ENCODE assay signal across 12 mouse cellular contexts in the genomic region with DNA sequence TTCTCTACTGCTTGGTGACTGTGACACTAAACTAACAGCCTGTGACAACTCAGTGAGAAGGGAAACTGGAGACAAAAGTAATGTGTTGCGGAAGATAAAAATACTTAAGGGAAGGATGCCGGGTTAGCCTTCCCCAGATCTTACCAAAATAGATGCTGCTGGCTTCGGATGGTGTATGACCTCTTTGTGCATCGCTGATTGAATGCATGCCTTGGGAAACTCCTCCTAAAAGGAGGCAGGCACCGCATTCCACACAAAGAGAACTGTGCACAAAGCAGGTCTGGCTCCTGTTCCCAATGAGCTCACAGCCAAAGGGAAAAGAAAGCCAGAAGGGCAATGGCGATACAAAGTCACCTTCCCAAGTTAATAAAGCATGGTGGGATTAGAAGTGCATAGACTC.
DNase-seq lines count a peak whose midpoint lies in the region; TF ChIP-seq lines count a peak whose summit lies in the region.
"Had no signal": no experiment of that assay in that cellular context is flagged by ENCODE, and none has a peak within 500 bp of the region (broad histone marks: within the 10 kb centered on the region; RNA-seq: fewer than 3 reads in every experiment).

No protein-coding gene starts in this region.

- peak; percentile 57 for DNase-seq in heart, adult 11 months
- no peak for DNase-seq in heart, postnatal 36 days
- DNase-seq in brain, embryonic 14.5 days (ENCODE audit: low read depth) = peak; percentile 36
- DNase-seq in embryo, embryonic 11 days = peak; percentile 44
- DNase-seq in liver = no peak
- DNase-seq in gastrocnemius, postnatal 10 days = no peak
- DNase-seq: adrenal gland, adult 8-10 months; adrenal gland, postnatal 36 days; cerebellum, adult 11 months; cerebellum, adult 8-10 months; cerebellum, postnatal 14 days; kidney, adult 11 months had no signal

- intact Hi-C loops in heart, postnatal 36 days (cut with DNase I) = no loop called here

- no peak for TF ChIP-seq CTCF in brain, embryonic 14.5 days (IDR thresholded peaks at IDR 0.05; ENCODE audit: borderline replicate concordance, extremely low read depth, insufficient read depth, insufficient read length)

- no peak for TF ChIP-seq POLR2A in brain, embryonic 14.5 days (IDR thresholded peaks at IDR 0.05; ENCODE audit: borderline replicate concordance, extremely low read depth, insufficient read depth, insufficient read length, poor library complexity, severe bottlenecking)

Comparison
In these comparisons a context has a peak if more than half of its experiments do, and no peak if none do; other contexts are left out.
1. DNase-seq: peak in heart, adult 11 months (single experiment), brain, embryonic 14.5 days (single experiment) and embryo, embryonic 11 days (single experiment); none in heart, postnatal 36 days (0 of 2), liver (single experiment) and gastrocnemius, postnatal 10 days (single experiment).